Mouse (Mus musculus) embryonic stem cell, embryonic (primary cell): ENCODE results near the gene Rapgef6.

Source experiments
- CTCF ChIA-PET, 4 experiments: fragments of 300-600 bp in 2 of 4; fragments of 350-600 bp in 2 of 4; sonication (Branson Sonifier 250); formaldehyde crosslinking; loops; one replicate each; lab custom pipeline; 2022; ENCODE audit warnings: inconsistent platforms in 2 of 4; lab: Charles Lee
- POLR2A ChIA-PET, 4 experiments: fragments of 300-600 bp in 2 of 4; fragments of 350-600 bp in 2 of 4; sonication (Branson Sonifier 250); formaldehyde crosslinking; loops; one replicate each; lab custom pipeline; 2022; ENCODE audit warnings: antibody characterized with exemption in 4 of 4, inconsistent platforms in 1 of 4; lab: Charles Lee

Gene Rapgef6

DNA sequence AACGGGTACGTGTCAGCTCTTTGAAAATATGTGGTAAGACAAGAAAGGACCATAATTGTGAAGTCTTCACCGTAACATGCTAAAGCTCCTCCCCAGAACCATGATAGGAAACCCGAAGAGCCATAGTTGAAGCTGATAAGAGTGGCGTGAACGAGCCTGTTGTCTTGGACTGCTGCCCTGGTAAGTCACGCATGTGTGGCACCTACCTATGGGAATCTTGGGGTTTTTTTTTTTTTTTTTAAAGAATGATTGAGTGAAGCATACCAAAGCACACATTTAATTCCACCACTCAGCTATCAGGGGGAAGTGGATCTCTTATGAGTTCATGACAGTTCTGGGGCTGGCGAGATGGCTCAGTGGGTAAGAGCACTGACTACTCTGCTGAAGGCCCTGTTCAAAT, 179.2 kb downstream of the Rapgef6 start:
- CTCF ChIA-PET = interaction anchor here (0.6 to 1.6 kb wide), 7 partner anchors 135 to 1317 kb away, joined by 3 to 5 read pairs (median 3); no protein-coding TSS in a partner anchor
- POLR2A ChIA-PET = interaction anchor here in 3 of 4 experiments (0.6 to 2.1 kb wide), 16 partner anchors 8 to 1649 kb away, joined by 3 to 14 read pairs (median 4); partner anchors contain the start of gene Lyrm7 (in 3 of the 3)

DNA sequence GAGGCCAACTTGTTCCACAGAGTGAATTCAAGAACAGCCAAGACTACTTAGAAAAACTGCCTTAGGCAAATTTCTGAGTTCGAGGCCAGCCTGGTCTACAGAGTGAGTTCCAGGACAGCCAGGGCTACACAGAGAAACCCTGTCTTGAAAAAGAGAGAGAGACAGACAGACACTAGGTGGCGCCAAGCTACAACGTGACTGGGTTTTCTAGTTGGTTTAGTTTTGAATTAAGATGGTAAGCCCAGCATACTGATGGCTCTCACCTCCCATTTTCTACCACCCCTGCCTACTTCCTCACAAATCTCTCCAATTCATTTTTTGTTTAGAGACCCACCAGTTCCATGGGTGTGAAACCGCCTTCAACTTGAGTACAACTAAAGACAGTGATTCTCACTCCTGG, 180.7 kb downstream of the Rapgef6 start:
- CTCF ChIA-PET = interaction anchor here in 2 of 4 experiments (0.6 to 1.8 kb wide), 4 partner anchors 13 to 281 kb away, joined by 3 to 5 read pairs (median 3); no protein-coding TSS in a partner anchor
- POLR2A ChIA-PET = interaction anchor here in 2 of 4 experiments (0.8 to 3.1 kb wide), 3 partner anchors 27 to 157 kb away, joined by 5 to 19 read pairs (median 9); partner anchors contain the start of genes Cdc42se2 (in 1 of the 2) and Lyrm7 (in 1 of the 2)

DNA sequence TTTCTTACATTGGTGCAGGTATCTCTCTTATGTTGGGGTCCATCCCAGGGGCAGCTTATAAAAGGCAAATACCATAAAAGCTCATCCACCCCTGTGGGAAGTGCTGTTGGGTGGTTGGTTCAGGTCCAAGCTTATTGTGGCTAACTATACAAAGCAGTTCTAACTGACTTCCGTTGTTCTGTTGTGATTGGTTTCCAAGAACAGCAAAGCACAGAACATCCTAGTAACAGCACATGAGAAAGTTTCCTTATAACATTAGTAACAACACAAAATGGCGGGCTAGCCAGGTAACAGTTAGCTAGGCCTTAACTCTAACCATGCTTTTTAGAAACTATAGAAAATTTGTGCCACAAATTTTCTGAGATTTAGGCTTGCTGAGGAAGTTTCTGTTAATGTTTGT, 185.5 kb downstream of the Rapgef6 start:
- POLR2A ChIA-PET = interaction anchor here in 2 of 4 experiments (1.0 to 2.5 kb wide), 4 partner anchors 7 to 153 kb away, joined by 3 to 14 read pairs (median 6); partner anchors contain the start of genes Cdc42se2 (in 1 of the 2) and Lyrm7 (in 1 of the 2)

DNA sequence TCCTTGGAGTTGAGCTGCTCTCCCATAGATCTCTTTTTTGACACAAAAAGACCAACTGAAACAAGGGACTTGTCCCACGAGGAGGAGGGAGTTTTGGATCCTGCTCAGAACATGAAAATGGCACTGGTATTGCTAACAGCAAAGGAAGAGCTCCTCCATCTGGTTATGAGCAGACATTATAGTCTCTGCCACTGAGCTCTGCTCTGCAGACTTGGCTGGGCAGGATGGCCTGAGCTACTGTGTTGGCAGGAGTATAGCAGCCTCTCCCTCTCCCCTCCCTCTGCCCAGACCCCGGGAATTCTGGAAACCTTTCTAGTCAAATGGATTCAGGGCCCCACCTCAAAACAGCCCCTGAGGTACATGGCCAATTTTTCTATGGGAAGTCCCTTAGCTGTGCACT, 187.0 kb downstream of the Rapgef6 start:
- CTCF ChIA-PET = interaction anchor here in 2 of 4 experiments (0.5 to 1.5 kb wide), 6 partner anchors 14 to 677 kb away, joined by 3 to 5 read pairs (median 3); no protein-coding TSS in a partner anchor

More for the DNA sequence above, 185.5 kb downstream of the Rapgef6 start:
- CTCF ChIA-PET = interaction anchor here in 1 of 4 experiments (0.6 kb wide), 1 partner anchor 1132 kb away, joined by 3 read pairs; no protein-coding TSS in a partner anchor

DNA sequence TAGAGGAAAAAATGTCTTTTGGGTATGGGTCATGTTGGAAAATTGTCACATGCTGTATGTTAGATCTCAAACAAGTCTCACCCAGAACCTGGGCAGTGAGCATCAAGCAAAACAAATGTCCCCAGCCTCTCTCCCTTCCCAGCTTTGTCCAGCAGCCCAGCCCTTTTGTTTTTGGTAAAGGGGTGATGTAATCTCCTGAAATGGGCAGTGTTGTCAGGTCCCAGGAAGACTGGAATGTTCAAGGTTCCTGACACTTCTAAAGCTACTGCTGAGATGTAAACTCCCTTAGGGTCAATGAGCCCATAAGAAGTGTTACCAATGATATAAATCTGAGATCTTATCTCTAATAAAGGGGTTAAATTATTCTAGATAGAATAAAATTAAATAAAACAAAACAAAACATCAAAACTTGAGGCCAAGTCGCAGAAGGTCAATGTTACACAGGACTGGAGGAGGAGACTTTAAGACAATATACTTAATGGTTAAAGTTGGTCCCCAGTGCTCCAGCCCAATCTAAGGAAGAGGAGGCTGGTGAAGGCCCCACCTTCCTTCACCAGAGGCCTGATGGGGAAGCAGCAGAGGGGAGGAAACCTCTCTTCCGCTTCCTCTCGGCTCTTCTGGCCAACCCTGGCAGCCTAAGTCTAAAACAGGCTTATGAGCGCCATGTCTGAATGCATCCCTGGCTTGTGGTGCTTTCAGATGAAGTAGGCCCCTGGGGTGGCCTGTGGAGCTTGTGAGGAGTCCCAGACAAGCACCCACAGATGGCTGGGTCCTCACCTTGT, 188.1 kb downstream of the Rapgef6 start:
- POLR2A ChIA-PET = interaction anchor here in 3 of 4 experiments (0.6 to 2.5 kb wide), 10 partner anchors 9 to 274 kb away, joined by 3 to 14 read pairs (median 4); partner anchors contain the start of genes Cdc42se2 (in 3 of the 3) and Lyrm7 (in 1 of the 3)
- CTCF ChIA-PET = interaction anchor here in 2 of 4 experiments (0.6 to 1.5 kb wide), 2 partner anchors 193 to 676 kb away, joined by 3 to 12 read pairs; no protein-coding TSS in a partner anchor

More for the DNA sequence above, 187.0 kb downstream of the Rapgef6 start:
- POLR2A ChIA-PET = interaction anchor here (0.5 to 2.5 kb wide), 15 partner anchors 8 to 1203 kb away, joined by 3 to 14 read pairs (median 4); partner anchors contain the start of genes Cdc42se2 (in 3 of the 4) and Lyrm7 (in 2 of the 4)

DNA sequence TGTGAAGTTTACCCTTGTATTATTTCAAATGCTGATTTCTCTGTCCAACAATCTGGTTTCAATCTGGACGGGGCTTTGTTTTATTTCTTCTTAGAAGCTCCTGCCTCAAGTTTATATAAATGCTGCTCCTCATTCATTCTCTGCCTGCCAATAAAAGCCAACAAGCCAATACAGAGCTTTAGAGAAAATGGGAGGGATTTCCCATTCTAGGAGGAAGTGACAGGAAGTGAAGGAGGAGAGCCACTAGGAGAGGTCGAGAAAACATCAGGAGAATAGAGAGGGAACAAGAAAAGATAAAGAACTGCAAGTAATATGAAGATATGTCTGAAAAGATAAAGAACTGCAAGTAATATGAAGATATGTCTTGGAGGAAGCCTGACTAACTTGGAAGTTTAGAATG, 190.2 kb downstream of the Rapgef6 start:
- CTCF ChIA-PET = interaction anchor here in 1 of 4 experiments (0.6 to 0.8 kb wide), 2 partner anchors 8 to 674 kb away, joined by 3 read pairs; no protein-coding TSS in a partner anchor
- POLR2A ChIA-PET = interaction anchor here in 2 of 4 experiments (1.0 to 1.6 kb wide), 3 partner anchors 9 to 148 kb away, joined by 3 to 5 read pairs (median 4); partner anchors contain the start of gene Lyrm7 (in 1 of the 2)

DNA sequence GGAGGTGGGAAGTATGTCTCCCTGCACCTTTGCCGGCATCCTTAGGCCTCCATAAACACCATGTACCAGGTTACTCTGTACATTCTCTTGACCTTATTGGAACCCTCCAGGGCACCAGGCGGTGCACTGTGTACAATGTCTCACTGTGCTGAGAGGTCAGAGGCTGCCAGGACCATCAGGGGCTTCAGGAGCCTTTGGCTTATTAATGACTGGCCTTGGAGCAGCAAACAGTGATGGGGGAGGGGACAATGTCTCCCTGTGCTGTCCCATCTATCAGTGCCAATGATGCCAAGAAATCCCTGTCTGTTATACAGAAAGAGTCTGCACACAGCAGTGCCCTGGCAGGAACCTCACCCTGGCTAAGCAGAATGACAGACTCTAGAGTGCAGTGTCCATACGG, 195.2 kb downstream of the Rapgef6 start:
- POLR2A ChIA-PET = interaction anchor here in 1 of 4 experiments (0.5 to 1.6 kb wide), 2 partner anchors 14 to 78 kb away, joined by 3 to 5 read pairs; no protein-coding TSS in a partner anchor
- CTCF ChIA-PET = no interaction called here

DNA sequence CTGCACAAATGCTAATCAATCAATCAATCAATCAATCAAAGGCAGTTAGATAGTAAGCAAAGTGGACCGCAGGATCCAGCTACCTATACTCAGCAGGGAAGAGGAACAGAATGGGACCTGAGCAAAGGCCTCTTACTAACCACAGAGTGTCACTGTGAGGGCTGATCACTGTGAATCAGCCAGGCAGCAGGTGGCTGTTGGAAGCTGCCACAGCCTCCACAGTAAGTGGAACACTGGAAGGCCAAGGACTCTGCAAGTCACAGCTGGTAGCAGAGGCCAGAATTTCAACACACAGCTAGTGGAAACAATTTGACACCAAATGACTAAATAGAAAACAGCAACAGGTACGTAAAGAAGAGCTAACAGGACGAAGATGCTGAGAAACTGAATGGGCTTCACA, 196.0 kb downstream of the Rapgef6 start:
- ChIA-PET POLR2A (interaction anchor here in 1 of 4 experiments (1.2 to 1.6 kb wide), 2 partner anchors 13 to 196 kb away, joined by 3 to 5 read pairs; partner anchors contain the start of gene Rapgef6), CTCF (no interaction called here)

DNA sequence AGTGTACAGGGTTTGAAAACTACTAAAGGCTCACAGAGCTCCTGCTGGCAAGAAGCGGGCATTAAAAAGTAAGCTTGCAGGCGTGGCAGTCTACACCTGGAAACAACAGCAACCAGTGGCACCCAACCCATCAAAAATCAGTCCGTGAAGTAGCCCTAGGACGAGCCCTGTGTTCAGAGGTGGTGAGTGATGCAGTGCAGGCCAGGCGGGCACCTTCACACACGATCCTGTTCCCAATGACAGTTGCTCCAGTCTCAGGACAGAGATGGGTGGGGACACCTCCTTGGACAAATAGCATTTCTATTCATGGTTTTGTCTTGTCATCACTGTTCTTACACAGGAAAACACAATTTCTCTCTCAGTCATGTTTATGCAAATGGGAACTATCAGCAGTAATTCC, 199.4 kb downstream of the Rapgef6 start:
- ChIA-PET POLR2A (interaction anchor here in 2 of 4 experiments (0.5 to 1.5 kb wide), 6 partner anchors 9 to 66 kb away, joined by 3 to 4 read pairs (median 4); partner anchors contain the start of gene Cdc42se2 (in 2 of the 2)), CTCF (no interaction called here)

DNA sequence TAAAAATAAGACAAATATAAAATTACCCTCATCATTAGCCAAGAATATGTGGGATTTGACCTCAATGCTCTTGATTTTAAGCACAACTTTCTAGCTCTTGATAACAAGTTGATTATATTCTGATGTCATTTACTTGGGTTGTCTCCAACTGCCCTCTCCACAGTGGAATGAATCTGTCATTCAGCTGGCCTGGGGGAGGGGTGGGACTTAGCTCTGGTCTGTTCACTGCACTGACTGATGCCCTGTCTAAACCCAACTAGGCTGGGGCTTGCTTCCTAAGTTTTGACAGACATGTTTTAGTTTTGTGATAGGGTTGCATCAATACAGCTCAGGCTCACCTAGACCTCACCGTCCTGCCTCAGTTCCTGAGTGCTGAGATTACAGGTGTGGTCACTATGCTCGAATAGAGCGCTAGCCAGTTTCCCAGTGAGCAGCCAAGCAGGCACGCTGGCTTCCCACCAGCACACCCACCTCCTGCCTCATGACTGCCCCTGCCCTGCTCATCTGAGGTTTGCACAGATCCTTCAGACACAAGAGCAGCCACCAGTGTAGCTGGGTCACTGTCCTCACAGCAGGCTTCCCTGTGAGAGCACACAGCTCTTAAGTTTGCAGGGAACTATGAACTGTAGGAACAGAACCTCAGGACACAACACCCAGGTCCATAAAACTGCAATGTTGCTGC, 201.8 kb downstream of the Rapgef6 start:
- ChIA-PET POLR2A (interaction anchor here in 3 of 4 experiments (0.6 to 1.5 kb wide), 4 partner anchors 9 to 202 kb away, joined by 3 to 5 read pairs (median 3); partner anchors contain the start of genes Cdc42se2 (in 1 of the 3) and Rapgef6 (in 1 of the 3)), CTCF (interaction anchor here in 1 of 4 experiments (0.6 kb wide), 1 partner anchor 322 kb away, joined by 3 read pairs; no protein-coding TSS in a partner anchor)

DNA sequence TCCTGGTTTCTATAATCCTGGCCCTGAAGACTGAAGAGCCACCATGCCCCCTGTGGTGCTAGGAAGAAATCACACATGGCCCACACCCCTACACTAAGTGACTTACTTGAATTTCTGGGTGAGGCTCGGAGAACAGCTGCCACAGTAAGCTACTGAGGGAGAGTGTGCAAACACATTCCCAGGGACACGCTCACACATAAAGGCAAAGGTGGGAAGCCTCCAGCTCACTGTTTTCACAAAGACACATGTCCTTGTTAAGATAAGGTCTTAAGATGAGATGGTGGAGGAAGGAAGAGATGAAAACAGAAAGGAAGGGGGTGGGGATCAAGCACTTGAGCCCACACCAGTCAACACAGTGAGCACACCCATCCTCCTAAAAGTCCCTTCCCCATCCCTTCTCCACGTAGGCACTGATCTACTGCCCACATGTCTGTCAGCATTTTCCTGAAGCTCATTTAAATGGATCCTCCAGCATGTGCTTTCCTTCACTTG, 204.0 kb downstream of the Rapgef6 start:
- POLR2A ChIA-PET = interaction anchor here in 2 of 4 experiments (0.9 to 2.1 kb wide), 12 partner anchors 10 to 134 kb away, joined by 3 to 9 read pairs (median 4); partner anchors contain the start of genes Cdc42se2 (in 2 of the 2) and Lyrm7 (in 1 of the 2)
- CTCF ChIA-PET = interaction anchor here in 1 of 4 experiments (0.6 kb wide), 1 partner anchor 1251 kb away, joined by 3 read pairs; no protein-coding TSS in a partner anchor

DNA sequence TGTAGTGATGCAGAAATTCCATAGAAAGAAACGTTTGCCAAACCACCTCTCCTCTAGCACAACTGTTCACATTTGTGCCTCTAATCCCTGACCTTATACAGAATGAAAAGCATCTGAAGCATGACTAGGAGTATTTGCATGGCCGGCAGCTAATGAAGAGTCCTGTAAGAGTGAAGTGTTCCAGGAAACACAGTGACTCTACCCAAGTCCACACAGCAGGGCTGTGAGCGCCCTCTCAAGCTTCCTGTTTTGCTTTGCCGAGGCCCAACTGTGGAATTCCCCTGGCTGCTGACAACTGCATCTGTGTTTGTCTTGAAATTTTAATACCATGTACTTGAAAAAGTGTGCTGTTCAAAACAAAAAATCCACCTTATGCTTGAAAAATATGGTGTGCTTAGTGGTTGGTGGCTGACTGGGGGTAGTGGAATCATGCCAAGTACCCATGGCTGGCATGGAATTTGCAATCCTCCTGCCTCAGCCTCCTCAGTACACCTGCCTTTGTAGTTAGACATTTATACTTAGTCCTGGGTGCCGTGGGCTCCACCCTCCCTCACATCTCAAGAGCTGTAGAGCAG, 204.8 kb downstream of the Rapgef6 start:
- ChIA-PET CTCF (interaction anchor here in 1 of 4 experiments (0.6 kb wide), 1 partner anchor 21 kb away, joined by 3 read pairs; no protein-coding TSS in a partner anchor), POLR2A (interaction anchor here in 2 of 4 experiments (0.9 to 2.1 kb wide), 11 partner anchors 9 to 133 kb away, joined by 3 to 9 read pairs (median 4); partner anchors contain the start of genes Cdc42se2 (in 2 of the 2) and Lyrm7 (in 1 of the 2))

DNA sequence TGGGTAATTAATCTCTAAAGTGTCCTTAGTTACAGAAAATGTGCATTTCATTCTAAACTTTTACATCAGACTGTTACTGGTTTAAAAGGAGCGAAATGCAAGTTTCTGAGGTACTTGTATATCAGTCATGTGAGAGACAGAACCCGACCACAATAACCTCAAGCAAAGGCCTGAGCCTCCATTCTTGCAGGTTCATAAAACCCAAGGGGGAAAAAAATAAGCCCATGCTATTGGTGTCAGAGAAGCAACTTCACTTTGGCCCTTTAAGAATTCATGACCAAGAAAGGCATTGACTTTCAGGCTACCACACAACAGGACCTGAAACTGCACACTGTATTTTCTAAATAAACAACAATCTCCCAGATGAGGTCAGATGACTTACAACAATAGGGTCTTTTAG, 205.7 kb downstream of the Rapgef6 start:
- ChIA-PET CTCF (no interaction called here), POLR2A (interaction anchor here in 2 of 4 experiments (1.5 to 3.2 kb wide), 6 partner anchors 11 to 132 kb away, joined by 3 to 13 read pairs (median 7); partner anchors contain the start of genes Cdc42se2 (in 2 of the 2) and Lyrm7 (in 1 of the 2))

DNA sequence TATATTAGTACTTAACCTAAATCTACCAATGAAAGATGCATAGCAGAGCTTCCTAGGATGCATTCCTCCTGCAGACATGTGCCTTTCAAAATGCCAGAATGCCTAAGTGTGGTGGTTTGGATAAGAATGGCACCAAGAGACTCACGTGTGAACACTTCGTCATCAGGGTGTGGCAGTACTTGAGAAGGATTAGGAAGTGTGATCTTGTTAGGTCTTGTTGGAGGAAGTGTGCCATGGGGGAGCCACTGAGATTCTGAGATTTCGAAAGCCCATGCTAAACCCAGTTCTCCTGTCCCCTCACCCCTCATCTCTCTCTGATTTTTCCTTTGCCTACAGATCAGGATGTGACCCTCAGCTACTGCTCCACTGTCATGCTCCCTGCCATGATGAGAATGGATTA, 206.7 kb downstream of the Rapgef6 start:
- ChIA-PET POLR2A (interaction anchor here in 2 of 4 experiments (0.7 to 3.2 kb wide), 10 partner anchors 9 to 131 kb away, joined by 3 to 13 read pairs (median 4); partner anchors contain the start of gene Cdc42se2 (in 2 of the 2)), CTCF (interaction anchor here in 1 of 4 experiments (1.0 kb wide), 1 partner anchor 10 kb away, joined by 3 read pairs; no protein-coding TSS in a partner anchor)

DNA sequence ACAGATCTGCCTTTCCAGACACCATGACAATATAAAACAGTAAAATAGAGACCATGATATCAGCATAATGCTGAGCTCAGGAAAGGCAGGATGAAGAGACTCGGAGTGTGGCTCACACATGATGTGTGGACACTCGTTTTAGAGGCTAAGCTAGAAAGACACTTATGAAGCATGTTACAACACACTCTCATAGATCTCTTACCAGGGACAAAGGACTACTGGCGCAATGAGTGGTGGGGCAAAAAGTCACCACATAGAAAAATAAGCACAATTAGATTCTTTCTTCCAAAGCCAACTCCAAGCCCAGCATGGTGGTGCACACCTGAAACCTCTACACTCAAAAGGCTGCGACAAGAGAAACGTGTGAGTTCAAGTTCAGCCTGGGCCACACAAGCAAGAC, 208.3 kb downstream of the Rapgef6 start:
- CTCF ChIA-PET = no interaction called here
- POLR2A ChIA-PET = interaction anchor here in 2 of 4 experiments (0.9 to 3.2 kb wide), 8 partner anchors 8 to 130 kb away, joined by 3 to 13 read pairs (median 4); partner anchors contain the start of genes Cdc42se2 (in 1 of the 2) and Lyrm7 (in 1 of the 2)

DNA sequence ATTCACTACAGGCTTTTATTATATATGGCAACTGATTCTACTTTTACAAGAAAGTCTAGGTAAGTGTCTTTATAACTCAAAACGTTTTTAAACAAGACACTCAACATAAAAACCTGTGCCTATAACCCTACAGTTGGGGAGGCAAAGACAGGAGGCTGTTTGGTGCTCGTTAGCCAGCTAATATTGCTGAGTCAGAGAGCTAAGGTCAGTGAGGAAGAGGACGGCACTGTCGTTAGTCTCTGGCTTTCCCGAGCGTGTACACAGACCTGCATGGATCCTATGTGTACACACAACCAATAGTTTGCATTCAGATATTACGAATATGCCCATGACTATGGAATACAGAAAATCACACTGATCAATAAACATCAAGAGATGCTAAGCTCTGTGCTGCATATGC, 208.7 kb downstream of the Rapgef6 start:
- ChIA-PET POLR2A (interaction anchor here in 3 of 4 experiments (0.7 to 3.2 kb wide), 12 partner anchors 8 to 129 kb away, joined by 3 to 13 read pairs (median 4); partner anchors contain the start of genes Cdc42se2 (in 1 of the 3) and Lyrm7 (in 1 of the 3)), CTCF (no interaction called here)
